Mouse (Mus musculus) neutrophil, adult 5-6 weeks (primary cell): ENCODE results near the gene Rbbp4. TPM values are rescaled to one million over a fixed set of nuclear protein-coding genes. Genes with fewer than 3 reads are reported as not detected.

Source experiments
- ATAC-seq: fragments of 151-379, 151-347 bp; 2 replicates; pipeline ENCODE4 v1.8.0; 2017; ENCODE audit warnings: mild to moderate bottlenecking, moderate TSS enrichment; ENCODE audit not compliant: insufficient number of reproducible peaks, poor library complexity, low FRiP score, severe bottlenecking; ENCODE audit errors: extremely low read depth
- total RNA-seq: library from RNA; stranded (forward); fragments of 200-1000 nt; gene quantifications from 2 replicates; pipeline ENCODE4 v1.2.3, GENCODE M21; 2017

Rbbp4 gene
- total RNA-seq, 1 experiment from 2014 or later: 61.8 TPM

GRCm38 (mm10) chr4:129268698-129269097 lies 66.5 kb downstream of the Rbbp4 start:
- ATAC-seq: no peak

- no peak for ATAC-seq
Observed at GRCm38 (mm10) chr4:129266821-129267220, 68.3 kb downstream of the Rbbp4 start.

- no peak for ATAC-seq
Observed at GRCm38 (mm10) chr4:129266191-129266590, 69.0 kb downstream of the Rbbp4 start.

- ATAC-seq: peak; percentile 46; the same call in 1 of the 2 replicates
Observed at GRCm38 (mm10) chr4:129263225-129264021, 71.7 kb downstream of the Rbbp4 start.

GRCm38 (mm10) chr4:129261196-129261595 lies 74.0 kb downstream of the Rbbp4 start, which contains the start of gene C77080:
Gene C77080, minus strand, starts transcription at chr4:129261404.
- ATAC-seq: no peak

- ATAC-seq: no peak
Observed at GRCm38 (mm10) chr4:129260678-129261077, 74.5 kb downstream of the Rbbp4 start.

GRCm38 (mm10) chr4:129259101-129259500 lies 76.1 kb downstream of the Rbbp4 start:
- no peak for ATAC-seq

Other genes with a start within 250 kb of the Rbbp4 start
- not detected in 2 replicates for gene Tmem54, start 229.8 kb downstream of the Rbbp4 start, total RNA-seq
- gene Hpca, start 213.3 kb downstream of the Rbbp4 start, total RNA-seq: not detected in 2 replicates
- gene Fndc5, start 198.4 kb downstream of the Rbbp4 start, total RNA-seq: not detected in 2 replicates
- 33.0 and 44.8 TPM in 2 replicates for gene S100pbp, start 145.6 kb downstream of the Rbbp4 start, total RNA-seq
- gene Yars, start 145.6 kb downstream of the Rbbp4 start, total RNA-seq: 26.3 and 31.4 TPM in 2 replicates
- gene C77080, start 74.0 kb downstream of the Rbbp4 start, total RNA-seq: 2.0 TPM in 1 of 2 replicates, not detected in the other
- gene Sync, start 47.8 kb downstream of the Rbbp4 start, total RNA-seq: 0.12 TPM in 1 of 2 replicates, not detected in the other
- gene Zbtb8os, start 325 bp upstream of the Rbbp4 start, total RNA-seq: 52.5 and 55.0 TPM in 2 replicates
- gene Zbtb8a, start 42.7 kb upstream of the Rbbp4 start, total RNA-seq: 2.3 and 3.3 TPM in 2 replicates
- not detected in 2 replicates for gene Zbtb8b, start 105.5 kb upstream of the Rbbp4 start, total RNA-seq
- 94.7 and 122 TPM in 2 replicates for gene Bsdc1, start 126.2 kb upstream of the Rbbp4 start, total RNA-seq
- not detected in 2 replicates for gene Tssk3, start 155.7 kb upstream of the Rbbp4 start, total RNA-seq
- not detected in 2 replicates for gene Fam229a, start 155.8 kb upstream of the Rbbp4 start, total RNA-seq
- 97.5 and 100 TPM in 2 replicates for gene Marcksl1, start 178.2 kb upstream of the Rbbp4 start, total RNA-seq
- 81.6 and 87.7 TPM in 2 replicates for gene Hdac1, start 207.3 kb upstream of the Rbbp4 start, total RNA-seq
- gene Lck, start 238.3 kb upstream of the Rbbp4 start, total RNA-seq: 54.2 and 70.1 TPM in 2 replicates
- gene Fam167b, start 243.2 kb upstream of the Rbbp4 start, total RNA-seq: 0.98 TPM in 1 of 2 replicates, not detected in the other